Mouse (Mus musculus) gastrocnemius, adult 18-20 months (tissue): ENCODE results near the gene Rnaseh2a. TPM values are rescaled to one million over a fixed set of nuclear protein-coding genes. Genes with fewer than 3 reads are reported as not detected.

Experiments
- DNase-seq: peaks from one replicate; pipeline ENCODE4 v3.0.0; 2021; ENCODE audit warnings: low spot score
- total RNA-seq, 2 experiments: library from RNA; stranded (reverse); gene quantifications; 2 replicates each; pipeline ENCODE4 v1.2.3; 2021

Rnaseh2a gene
- total RNA-seq, 2 experiments from 2014 or later = 21.1 to 21.7 TPM

- no peak for DNase-seq
Measured at GRCm38 (mm10) chr8:84967532-84968304, 1.8 kb downstream of the Rnaseh2a start.

- no peak for DNase-seq
Measured at GRCm38 (mm10) chr8:84966603-84967002, 3.0 kb downstream of the Rnaseh2a start.

- DNase-seq = peak; percentile 94
Measured at GRCm38 (mm10) chr8:84965731-84966291, 3.8 kb downstream of the Rnaseh2a start.

- no peak for DNase-seq
Measured at GRCm38 (mm10) chr8:84963952-84964351, 5.6 kb downstream of the Rnaseh2a start.

GRCm38 (mm10) chr8:84959811-84960210 lies 9.8 kb downstream of the Rnaseh2a start:
- no peak for DNase-seq

GRCm38 (mm10) chr8:84956768-84957167 lies 12.8 kb downstream of the Rnaseh2a start:
- peak; percentile 61 for DNase-seq

GRCm38 (mm10) chr8:84952612-84953255 lies 16.8 kb downstream of the Rnaseh2a start:
- DNase-seq = peak; percentile 47

GRCm38 (mm10) chr8:84949753-84950152 lies 19.8 kb downstream of the Rnaseh2a start:
- no peak for DNase-seq

- no peak for DNase-seq
Measured at GRCm38 (mm10) chr8:84947241-84947545, 22.4 kb downstream of the Rnaseh2a start.

- no peak for DNase-seq
Measured at GRCm38 (mm10) chr8:84946528-84947240, 22.9 kb downstream of the Rnaseh2a start, which contains the start of gene Rtbdn. Gene Rtbdn, plus strand, starts transcription at chr8:84946991.

- DNase-seq = no peak
Measured at GRCm38 (mm10) chr8:84945633-84946527, 23.7 kb downstream of the Rnaseh2a start.

GRCm38 (mm10) chr8:84945235-84945632 lies 24.3 kb downstream of the Rnaseh2a start:
- no peak for DNase-seq

GRCm38 (mm10) chr8:84944478-84945160 lies 24.9 kb downstream of the Rnaseh2a start:
- no peak for DNase-seq

GRCm38 (mm10) chr8:84943699-84944098 lies 25.9 kb downstream of the Rnaseh2a start:
- no peak for DNase-seq

- no peak for DNase-seq
Measured at GRCm38 (mm10) chr8:84937620-84938485, 31.7 kb downstream of the Rnaseh2a start.

GRCm38 (mm10) chr8:84936962-84937546 lies 32.5 kb downstream of the Rnaseh2a start, which contains the start of gene Mast1:
Gene Mast1, minus strand, starts transcription at chr8:84937359.
- DNase-seq = peak; percentile 22

- DNase-seq = no peak
Measured at GRCm38 (mm10) chr8:84936041-84936961, 33.3 kb downstream of the Rnaseh2a start.

- no peak for DNase-seq
Measured at GRCm38 (mm10) chr8:84935489-84935888, 34.1 kb downstream of the Rnaseh2a start.
